Mouse (Mus musculus) heart, adult 11 months (tissue): Measurements from ENCODE around the gene Nlrp6.
A peak's percentile ranks its signal among the peaks of the same experiment; 100 is the strongest.

Experiments
- DNase-seq: peaks from one replicate; pipeline ENCODE4 v3.0.0; 2022

The Nlrp6 gene

DNA sequence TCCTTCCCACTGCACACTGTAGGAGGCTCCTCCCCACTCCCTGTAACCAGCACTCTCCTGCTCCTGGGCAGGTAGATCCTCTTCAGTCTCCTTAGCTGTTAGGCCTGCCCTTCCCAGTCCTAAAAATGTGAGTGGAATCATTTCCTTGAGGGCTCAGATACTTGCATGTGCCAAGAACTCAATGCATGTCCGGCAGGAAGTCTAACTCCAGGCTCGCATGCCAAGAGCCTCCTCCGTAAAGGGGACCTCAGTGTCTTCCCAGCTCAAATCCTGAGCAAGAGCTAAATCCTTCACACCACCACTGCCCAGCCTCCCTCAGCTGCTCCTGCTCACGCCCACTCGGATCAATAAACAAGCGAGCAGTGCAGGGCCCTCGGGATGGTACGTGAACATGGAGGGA, 30.3 kb downstream of the Nlrp6 start:
- peak; percentile 98 for DNase-seq

DNA sequence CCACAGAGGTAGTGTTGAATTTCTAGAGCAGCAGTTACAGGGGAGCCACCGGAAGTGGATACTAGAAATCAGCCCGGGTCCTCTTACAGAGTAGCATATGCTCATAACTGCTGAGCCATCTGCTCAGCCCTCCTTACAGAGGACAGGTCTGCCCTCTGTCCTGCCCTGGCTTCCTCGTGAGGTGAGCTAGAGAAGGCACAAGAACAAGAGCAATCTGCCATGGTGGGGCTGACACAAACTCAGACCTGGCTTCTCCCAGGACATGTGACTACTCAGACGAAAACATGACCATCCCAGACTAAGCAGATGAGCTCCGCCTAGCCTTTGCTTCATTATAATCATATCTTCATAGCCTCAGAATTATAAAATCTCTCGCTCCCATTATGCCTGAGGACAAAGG, 31.1 kb downstream of the Nlrp6 start:
- DNase-seq, result peak; percentile 89

DNA sequence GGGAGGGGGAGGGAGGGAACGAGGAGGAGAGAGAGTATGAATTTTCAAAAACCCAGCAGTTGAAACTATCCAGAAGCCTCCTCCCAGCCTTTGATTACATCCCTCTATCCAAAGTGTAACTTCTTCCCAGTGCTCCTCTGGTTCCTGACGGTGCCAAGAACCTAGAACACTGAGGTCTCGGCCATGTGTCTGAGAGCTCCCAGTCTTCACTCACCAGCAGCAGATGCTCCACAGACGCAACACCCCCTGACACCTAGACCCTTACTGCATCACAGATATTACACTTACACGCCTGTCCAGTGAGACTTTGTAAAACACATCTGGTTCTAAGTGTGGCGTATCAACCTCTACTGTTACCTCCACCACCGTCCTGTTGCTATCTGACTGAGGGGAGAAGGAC, 31.7 kb downstream of the Nlrp6 start:
- DNase-seq, result peak; percentile 92

DNA sequence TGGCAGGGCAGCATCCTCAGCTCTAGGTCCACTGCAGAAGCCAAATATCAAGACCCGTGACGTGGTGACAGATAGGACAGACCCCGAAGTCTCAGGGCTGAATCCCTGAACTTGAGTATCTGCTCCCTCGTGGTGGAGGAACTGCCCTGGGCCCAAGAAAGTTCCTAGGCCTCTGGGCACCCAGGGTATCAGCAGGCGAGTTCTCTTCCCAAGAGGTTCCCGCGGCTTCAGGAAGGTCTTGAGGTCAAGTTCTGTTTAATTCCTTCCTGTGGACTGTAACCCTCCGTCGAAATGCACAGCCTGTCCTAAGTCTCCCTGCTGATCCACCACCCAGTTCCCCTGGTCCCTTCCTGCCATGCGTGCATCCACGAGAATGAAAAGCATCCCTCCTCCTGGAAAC, 32.4 kb downstream of the Nlrp6 start:
- peak; percentile 95 for DNase-seq

DNA sequence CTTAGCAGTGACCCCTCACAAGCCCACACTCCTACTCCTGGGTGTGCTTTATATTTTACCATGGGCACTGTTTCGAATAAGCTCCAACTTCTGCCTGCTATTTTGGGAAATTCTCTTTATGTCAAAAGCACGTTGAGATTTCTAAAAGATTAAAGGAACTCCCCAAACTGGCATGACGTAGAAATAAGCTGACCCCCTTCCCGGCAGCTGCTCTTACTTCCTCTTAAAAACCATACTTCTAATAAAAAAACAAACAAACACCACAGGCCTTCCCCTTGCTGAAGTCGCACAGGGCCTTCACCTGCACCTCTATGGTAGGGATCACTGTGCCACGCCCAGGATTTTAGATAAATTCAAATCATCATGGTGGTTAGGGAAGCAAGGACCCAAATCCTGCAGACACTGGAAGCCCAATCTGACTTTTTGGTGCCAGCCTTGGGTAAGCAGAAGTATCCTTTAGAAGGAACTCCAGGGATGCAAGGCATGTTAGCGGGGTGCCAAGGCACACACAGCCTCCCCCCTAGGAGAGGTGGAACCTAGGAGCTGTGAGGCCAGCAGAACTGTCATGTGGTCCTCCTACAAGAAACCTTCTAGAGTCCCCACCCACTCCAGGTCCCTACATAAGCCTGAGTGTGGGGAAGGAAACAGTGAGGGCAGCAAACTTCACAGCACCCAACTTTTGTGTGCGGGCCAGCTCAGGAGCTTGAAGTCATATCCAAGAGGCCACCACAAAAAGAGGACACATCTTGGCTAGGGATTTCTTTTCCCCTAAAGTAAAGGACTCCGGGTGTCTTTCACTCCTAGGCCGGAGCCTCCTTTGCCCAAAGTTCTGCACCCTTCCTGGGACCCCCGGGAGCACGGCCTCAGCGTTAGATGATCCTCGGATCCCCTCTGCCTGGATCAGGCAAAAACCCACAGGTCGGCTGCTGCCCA, 33.4 kb downstream of the Nlrp6 start:
- DNase-seq, result peak; percentile 97

DNA sequence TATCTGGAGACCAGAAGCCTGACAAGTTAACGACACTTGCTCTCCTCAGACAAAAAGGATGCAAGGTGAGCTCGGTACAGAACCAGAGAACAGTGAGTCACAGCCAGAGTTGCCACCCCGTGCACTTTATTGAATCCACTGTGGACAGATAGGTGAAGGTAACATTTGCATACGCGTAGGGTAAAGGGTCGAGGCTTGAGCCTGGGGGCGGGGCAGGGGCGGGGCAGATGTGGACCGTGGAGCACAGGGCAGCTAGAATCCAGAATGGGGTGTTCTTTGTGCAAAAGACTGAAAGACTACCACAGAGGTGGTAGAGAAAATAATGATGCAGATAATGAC, 34.0 kb downstream of the Nlrp6 start:
- DNase-seq, result peak; percentile 96

DNA sequence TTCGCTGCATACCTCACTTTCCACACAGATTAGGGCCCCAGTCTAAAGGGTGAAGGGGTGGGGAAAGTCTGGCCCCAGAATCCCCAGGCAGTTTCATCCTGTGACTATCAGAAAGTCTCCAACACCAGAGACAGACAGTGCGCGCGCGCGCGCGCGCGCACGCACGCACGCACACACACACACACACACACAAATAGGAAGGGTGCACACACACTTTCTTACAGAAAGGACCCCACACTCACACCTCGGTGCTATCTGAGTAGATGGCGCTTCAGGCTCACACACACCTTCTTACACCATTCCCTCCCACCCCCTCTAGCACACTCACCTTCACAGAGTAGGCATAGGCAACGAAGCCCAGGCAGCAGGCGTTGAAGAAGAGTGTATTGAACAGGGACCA, 34.6 kb downstream of the Nlrp6 start:
- DNase-seq, result no peak

DNA sequence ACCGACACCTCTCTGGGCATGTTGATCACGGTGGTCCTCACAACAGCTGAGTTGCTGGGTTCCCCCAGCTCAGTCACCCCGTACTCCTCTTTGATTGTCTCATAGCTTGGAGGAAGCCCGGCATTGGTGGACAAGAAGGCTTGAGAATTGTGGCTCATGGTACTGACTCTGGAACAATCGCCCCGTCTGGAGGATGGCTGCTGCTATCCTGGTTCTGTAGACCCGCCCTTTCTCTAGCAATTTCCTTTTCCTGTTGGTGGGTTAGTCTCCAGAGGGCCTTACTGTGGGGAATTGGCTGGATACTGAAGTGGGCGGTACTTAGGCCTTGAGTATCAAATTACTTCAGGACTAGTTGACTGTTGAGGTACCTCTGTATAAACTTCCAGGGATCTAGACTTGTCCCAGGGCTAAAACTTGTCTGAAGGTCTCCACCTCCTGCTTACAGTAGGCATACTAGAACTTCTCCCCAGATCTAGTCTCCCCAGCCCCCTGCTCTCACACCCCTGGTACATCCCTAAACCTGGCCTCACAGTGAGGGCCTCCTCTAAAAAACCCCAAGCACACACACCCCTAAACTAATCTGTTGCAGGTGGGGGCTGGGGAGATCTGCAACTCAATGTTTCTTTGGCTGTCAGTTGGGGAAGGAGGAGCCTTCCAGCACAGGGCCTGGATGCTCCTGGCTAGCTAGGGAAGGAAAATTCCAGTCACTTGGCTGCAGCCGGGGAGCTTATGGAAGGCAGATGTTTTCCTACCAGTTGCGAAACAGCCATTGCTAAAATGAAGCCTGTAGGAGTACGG, 35.3 kb downstream of the Nlrp6 start, which contains the start of the genes Gm45717 and Ifitm2:
Gene Gm45717 (minus strand): TSS at position 180 of the 798 bp plus-strand sequence.
Gene Ifitm2 (minus strand): TSS at position 230 of the 798 bp plus-strand sequence.
- DNase-seq, result peak; percentile 99

DNA sequence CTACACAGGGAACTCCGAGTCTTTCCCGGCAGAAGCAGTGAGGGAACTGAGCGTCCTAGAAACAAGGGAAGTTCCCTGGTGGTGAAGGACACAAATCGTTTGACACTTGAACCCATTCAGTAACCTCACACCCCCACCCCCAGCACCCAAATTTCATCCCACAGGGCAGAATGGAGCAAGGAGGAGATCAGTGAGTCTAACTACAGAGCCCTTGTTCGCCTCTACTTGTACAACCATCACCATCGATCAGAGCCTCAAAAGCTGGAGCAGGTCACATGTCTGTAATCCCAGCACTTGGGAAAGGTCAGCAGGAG, 35.8 kb downstream of the Nlrp6 start:
- no peak for DNase-seq

DNA sequence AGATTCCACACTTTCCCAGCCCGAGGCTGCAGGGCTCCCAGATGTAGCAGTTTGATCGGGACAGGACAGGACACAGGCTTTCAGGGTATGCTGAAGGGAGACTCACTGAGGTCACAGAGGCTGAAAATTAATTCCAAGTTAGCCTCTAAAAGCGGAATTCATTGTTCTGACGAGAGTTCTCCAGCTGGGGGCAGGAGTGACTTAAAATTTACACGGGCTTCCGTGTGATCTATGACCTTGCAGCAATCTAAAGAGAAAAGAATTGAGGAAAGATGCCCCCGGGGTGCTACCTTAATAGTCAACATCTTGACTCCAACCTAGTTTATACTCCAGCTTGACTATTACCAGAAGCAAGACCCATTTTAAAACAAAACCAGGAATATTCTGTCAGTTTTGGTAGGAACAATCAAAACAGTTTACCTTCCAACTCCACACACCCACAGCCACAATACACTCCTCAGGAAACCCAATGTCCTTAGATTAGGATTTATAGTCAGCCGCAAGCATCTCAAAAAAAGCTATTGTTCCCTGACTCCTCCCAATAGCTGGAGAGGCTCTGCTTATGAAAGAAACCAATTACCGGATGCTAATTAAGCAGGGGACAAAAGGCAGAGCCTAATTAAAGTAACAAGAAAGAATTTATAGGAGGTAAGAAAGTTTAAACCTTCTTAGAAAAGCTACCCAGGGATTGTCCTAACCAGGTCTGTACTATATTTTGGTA, 38.6 kb downstream of the Nlrp6 start:
- peak; percentile 95 for DNase-seq

DNA sequence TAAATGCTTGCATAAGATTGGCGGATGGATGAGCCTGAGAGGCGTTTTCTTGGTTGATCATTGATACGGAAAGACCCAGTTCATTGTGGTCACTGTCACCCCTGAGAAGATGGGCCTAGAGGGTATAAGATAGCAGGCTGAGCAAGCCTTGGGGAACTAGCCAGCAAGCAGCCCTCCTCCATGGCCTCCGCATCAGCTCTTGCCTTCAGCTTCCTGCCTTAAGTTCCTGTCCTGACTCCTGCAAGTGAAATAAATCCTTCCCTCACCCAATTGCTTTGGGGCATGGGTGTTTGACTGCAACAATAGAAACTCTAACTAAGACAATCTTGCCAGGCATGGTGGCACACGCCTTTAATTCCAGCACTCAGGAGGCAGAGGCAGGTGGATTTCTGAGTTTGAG, 39.3 kb downstream of the Nlrp6 start:
- peak; percentile 82 for DNase-seq

DNA sequence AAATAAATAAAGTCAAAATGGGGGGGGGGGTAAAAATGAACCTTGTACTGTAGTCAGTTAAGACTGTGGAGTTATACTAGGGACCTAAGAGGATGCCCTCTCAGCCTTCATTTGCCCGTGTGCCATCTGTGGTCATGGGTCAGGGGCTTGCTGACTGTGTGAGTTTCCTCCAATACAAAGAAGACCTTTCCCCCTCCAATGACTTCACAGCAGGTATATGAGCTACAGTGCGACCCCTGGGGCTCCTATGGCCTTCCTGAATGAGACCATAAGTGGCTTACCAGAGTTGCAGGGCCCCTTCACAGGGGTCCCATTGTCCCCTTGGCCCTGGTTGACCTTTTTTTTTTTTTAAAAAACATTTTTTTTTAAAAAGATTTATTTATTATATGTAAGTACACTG, 40.7 kb downstream of the Nlrp6 start:
- DNase-seq, result peak; percentile 67

DNA sequence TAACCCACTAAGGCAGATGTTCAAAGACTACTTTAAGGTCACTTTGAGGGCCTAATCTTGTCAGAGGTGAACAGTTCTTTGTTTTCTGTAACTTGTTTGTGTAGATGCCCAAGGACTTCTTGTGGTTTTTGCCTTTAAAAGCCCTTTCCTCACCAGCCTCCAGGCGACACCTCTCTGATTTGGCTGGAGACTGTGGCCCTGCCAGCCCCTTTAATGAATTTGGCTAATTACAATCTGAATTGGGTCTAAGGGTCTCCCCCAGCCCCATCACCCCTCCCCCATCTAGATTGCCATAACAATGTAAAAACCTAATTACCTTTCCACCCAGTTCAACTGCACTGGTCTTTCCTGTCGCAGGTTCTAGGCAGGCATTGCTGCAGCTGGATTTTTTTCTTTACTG, 42.0 kb downstream of the Nlrp6 start:
- DNase-seq, result peak; percentile 29

DNA sequence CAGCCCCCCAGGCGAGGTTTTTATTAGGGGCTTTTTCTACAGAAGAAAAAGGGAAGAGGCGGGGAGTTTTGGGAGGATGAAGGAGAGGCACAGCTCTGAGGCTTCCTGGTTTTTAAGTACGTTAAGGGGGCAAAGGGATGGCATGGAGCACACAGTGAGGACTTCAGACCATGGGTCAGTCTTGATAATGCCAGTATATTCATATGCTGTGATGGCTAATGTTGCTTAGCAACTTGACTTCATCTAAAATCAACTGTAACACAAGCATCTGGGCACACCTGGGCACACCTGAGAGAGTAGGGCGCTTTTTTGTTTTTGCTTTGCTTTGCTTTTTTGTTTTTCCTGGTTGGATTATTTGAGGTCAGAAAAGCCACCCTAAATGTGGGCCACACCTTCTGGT, 46.2 kb downstream of the Nlrp6 start, which contains the start of gene Ifitm1:
Gene Ifitm1 (plus strand): TSS at position 301 of the 400 bp plus-strand sequence.
- peak; percentile 41 for DNase-seq

DNA sequence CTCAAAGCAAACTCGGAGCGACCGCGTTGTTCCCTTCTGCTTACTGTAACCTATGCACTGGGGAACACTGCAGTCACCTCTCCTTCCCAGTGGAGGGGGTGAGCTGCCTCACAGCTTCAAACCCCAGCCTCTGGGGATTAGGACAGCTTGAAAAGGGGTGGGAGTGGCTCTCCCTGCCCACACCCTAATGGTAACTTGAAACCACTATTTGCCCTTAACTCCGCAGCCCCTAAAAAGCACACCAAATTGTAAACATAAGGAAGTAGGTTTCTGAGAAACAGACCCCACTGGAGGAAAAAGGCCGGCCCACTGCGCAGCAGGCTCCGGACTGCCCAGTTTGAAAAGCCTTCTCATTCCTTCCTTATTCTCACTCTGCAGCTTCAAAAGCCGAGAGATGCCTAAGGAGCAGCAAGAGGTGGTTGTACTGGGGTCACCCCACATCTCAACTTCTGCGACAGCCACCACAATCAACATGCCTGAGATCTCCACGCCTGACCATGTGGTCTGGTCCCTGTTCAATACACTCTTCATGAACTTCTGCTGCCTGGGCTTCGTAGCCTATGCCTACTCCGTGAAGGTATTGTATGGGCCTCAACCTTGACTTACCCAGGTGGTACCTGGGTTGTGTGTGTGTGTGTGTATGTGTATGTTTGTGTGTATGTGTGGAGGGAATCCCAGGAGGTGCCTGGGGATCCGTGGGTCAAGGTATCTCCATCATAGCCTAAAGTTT, 47.3 kb downstream of the Nlrp6 start:
- DNase-seq, result peak; percentile 91

DNA sequence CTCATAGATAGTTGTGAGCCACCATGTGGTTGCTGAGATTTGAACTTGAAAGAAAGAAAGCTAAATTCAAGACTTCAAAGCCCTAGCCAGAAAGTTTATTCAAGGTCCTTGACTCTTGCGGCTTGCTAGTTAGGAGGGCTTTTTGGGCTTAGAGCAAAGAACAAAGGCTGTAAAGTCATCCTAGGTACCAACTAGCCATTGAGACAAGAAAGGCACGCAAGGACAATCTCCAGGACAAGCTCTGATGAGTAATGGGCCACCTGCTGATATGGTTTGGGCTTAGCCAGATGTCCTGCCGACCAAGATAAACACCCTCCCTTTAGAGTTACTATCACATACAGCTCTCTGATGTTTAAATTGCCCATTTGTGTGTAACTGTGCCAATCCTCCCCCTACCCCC, 48.0 kb downstream of the Nlrp6 start:
- DNase-seq, result peak; percentile 34

DNA sequence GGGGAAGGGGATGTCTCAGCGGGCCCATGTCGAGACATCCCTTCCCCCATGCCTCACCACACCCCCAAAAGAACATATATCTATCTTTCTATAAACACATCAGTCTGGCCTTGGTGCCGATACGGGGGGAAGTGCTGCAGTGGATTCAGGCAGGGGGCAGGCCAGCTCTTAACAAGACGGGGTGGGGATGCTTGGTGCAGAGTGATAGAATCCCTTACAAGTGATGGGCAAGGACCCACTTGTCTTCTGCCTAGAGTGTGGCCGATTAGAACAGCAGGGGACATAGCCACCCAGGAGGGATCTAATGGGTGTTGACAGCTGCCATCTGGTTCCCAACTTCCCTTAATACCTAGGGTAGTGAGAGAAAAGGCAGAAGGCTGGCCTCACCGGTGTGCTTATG, 50.2 kb downstream of the Nlrp6 start:
- DNase-seq, result no peak

DNA sequence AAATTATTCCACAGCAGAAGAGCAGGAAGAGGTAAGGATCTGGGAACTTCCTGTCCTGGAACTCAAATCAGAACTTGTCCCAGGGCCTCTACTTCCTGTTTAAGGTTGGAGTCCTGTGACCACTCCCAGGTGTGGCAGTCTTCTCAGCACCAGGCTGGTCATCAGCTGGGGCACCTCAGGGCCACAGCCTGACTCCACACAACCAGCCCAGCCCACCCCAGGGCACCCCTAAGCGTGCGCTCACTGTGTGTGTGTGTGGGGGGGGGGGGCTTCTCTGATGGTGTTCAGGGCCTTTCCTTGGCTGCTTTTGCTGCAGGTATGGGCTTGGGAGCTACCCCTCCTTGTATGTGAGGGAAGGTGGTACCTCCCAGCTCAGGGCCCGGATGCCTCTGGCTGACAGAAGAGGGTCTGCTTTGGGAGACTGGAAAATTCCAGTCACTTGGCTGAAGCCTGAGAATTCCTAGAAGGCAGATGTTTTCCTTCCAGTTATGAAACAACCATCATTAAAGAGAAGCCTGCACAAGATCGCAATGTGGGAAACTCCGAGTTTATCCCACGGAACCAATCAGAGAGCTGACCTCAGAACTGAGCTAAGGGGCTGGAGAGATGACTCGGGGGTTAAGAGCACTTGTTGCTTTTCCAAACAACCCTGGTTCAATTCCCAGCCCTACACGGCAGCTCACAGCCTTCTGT, 50.9 kb downstream of the Nlrp6 start:
- DNase-seq, result peak; percentile 98

DNA sequence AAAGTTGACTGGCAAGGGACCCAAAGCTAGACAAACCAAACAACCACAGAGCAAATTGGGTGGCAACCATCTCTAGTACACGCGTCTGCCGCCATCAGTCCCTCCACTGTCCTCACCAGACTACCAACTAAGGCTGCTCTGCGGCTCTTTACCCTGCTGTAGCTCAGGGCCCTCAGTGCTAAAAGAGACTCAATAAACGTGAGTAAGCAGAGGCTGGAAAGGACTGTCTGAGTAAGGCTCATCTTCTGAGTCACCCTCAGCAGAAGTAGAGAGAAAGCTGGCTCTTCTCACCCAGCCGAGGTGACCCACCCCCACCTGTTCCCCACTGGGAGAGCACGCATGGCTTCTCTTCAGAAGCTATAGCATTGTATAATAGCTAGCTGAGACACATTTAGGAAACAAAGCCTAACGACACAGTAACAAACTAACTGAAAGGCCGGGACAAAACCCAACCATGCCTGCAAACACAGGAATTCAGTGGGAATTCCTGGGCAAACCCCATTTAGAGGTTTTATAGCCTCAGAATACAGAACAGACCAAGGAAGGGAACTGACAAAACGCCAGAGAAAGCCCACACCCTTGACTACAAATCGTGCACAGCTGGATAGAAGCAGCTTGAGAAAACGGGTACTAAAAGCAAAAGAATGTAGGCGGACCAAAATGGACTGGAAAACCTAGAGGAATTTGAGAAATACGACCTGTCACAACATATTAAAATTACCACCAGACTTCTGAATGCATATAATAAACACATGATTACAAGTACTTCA, 52.9 kb downstream of the Nlrp6 start:
- peak; percentile 89 for DNase-seq

DNA sequence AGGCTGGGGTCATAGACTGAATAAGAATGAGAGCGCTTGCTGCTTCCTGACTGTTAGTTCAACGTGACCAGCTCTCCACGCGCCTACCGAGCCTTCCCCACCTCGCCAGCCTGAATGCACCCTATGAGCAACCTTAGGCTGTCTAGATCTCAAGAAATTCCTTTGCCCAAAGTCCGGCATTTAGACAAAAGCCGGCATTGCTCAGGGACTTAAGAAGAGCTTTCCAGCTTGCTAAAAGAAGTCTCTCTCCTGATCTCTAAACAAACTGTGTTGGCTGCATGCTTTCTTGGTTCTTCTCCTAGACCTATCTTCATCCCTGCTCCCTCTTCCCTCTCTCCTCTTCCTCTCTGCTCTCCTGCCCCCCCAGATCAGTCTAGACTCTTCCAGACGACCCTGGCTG, 54.2 kb downstream of the Nlrp6 start:
- DNase-seq, result peak; percentile 84

DNA sequence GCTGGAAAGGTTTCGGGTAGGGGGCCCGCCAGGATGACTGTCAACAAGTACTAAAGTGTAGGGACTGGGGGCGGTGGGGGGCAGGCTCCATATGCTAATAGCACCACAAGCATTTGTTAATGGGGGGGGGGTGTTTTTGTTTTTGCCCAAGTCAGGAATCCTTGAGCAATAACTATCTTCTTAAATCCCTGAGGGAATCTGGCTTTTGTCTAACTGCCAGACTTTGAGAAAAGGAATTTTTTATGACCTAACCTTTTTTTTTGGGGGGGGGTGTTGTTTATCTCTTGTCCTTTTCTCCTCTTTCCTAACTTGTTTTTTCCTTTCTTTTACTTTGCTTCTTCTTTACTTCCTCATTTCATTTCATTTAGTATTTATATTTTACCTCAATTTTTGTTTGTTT, 54.8 kb downstream of the Nlrp6 start:
- DNase-seq, result no peak
